Mouse (Mus musculus): ENCODE results near the gene Cuedc1. TPM values are rescaled to one million over a fixed set of nuclear protein-coding genes. Genes with fewer than 3 reads are reported as not detected.
"Not testable (repeated sequence)": the region's sequence is repeated elsewhere in the genome, so short reads cannot be mapped to it uniquely, and the experiment has no call there.

The Cuedc1 gene
- total RNA-seq, 2 experiments from 2014 or later, result 76.3 to 78.6 TPM

DNA sequence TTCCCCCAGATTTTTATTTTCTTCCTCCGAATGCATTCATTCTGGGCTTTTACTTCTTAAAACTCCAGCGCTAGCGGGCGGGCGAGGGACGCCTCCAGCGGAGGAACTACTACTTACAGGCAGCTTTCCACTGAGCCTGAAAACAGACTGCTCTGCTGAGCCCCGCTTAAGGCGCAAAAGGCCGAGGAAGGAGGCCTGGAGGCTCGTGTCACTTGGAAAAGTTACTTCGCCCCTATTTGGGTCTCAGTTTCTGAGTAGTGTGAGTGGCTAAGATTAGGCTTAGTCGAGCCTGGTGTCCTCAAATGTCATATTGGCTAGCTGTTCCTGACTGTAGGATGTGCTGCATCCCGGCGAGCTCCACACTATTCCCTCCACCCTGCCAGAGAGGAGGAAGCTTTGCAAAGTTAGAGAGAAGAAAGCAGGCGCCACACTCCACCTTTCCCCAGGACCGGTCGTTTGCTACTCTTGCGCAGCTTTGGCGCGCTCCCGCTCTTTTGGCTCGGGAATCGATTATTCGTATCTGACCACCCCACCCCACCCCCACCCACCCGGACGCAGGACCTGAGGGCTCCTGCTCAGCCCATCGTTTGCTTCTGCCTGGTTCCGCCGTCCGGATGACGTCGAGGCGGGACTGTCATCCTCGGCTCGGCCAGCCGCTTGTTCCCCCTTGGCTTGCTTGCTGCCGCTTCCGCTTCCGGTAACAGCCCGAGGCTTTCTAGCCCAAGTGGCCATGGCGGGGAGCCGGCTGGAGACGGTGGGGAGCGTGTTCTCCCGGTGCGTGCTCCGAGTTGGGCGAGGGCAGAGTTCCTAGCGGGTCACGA, 106.1 kb downstream of the Cuedc1 start, which contains the start of gene Mrps23:
TSS of gene Mrps23 (plus strand) at position 677 of the 821 bp plus-strand sequence.
- peak; percentile 94 for DNase-seq

GRCm38 (mm10) chr11:88204593-88205368, 106.9 kb downstream of the Cuedc1 start:
- DNase-seq, result no peak

- DNase-seq, result not testable (repeated sequence)
Measured at GRCm38 (mm10) chr11:88206576-88206975, 108.7 kb downstream of the Cuedc1 start.

- no peak for DNase-seq
Measured at GRCm38 (mm10) chr11:88207697-88208096, 109.8 kb downstream of the Cuedc1 start.

- no peak for DNase-seq
Measured at GRCm38 (mm10) chr11:88211824-88212582, 114.1 kb downstream of the Cuedc1 start.

- DNase-seq, result no peak
Measured at GRCm38 (mm10) chr11:88213757-88214156, 115.9 kb downstream of the Cuedc1 start.

DNA sequence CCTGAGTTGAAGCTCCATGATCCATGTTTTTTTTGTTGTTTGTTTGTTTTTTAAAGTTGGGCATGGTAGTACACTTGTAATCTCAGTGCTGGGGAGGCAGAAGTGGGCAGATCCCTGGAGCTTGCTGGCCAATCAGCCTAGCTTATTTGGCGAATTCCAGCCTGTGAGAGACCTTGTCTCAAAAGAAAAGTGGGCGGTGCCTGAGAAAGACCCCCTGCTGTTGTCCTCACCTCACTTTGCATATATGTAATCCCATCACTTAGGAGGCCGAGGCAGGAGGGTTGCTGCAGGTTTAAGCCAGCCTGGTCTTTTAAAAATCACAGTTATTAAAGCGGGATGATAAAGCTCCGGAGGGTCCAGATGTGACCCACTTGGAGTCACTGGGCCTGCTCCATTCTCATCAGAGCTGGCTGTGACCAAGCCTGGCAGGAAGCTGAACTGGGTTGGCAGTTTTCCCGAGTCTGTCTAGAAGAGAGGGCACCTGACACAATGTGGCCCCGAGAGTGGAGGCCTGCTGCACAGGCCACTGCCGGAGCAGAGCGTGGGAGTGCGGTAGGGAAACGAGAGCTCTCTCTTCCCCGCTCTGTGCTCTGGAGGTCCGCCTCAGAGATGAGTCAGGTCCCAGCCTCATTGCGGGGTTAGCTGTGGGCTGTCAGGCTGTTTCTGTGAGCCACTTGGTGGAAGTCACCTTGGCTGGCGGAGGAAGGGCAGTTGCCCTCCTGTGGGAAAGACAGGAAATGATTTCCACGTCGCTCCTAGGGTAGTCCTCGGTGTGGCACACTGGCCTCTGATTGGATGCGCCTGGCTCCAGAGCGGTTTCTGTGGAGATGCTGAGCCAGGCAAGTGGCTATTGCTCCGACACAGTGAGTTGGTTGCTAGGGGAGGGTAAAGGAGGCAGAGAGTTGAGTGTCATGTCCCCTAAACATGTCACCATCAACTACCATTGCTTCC, 117.3 kb downstream of the Cuedc1 start:
- DNase-seq, result no peak

DNA sequence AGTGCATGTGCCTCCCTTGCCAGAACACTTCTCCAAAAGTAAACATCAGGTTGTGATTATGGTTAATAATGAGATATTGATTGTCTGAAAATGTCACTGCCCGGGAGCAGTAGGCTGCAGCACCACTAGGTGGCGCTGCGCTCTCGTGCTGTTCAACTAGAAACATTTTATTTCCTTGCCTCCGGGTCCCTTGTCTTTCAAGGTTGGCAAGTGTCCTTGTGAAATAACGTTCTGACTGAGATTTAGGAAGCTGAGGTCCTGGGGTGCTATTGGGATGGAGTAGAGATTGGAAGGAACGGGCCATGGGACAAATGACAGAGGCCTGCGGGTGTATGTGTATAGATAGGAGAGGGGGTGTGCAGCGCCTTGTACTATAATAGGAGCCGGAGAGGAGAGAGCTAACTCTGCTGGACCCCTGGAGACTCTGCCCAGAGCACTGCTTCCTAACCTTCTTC, 118.4 kb downstream of the Cuedc1 start:
- DNase-seq, result no peak

- DNase-seq, result no peak
Measured at GRCm38 (mm10) chr11:88218155-88218554, 120.3 kb downstream of the Cuedc1 start.

DNA sequence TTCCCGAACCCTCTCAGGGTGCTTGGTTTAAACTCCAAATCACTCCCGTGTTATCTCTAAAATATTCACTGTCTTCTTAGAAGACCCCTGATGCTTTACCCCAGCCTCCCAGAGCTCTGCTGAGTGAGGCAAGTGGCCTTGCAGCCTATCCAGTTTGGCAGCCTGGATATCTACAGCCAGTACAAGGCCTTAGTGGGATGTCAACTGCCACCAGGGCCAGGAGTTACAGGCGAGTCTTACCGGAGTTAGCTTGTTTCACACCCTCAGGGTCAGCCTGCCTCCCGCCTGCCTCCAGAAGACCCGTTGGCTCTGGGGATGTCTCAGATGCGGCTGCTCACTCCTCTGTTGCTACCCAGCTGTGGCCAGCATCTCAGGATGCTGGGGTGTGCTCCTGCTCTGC, 120.7 kb downstream of the Cuedc1 start:
- DNase-seq, result no peak

GRCm38 (mm10) chr11:88221929-88222475, 124.1 kb downstream of the Cuedc1 start:
- no peak for DNase-seq

DNA sequence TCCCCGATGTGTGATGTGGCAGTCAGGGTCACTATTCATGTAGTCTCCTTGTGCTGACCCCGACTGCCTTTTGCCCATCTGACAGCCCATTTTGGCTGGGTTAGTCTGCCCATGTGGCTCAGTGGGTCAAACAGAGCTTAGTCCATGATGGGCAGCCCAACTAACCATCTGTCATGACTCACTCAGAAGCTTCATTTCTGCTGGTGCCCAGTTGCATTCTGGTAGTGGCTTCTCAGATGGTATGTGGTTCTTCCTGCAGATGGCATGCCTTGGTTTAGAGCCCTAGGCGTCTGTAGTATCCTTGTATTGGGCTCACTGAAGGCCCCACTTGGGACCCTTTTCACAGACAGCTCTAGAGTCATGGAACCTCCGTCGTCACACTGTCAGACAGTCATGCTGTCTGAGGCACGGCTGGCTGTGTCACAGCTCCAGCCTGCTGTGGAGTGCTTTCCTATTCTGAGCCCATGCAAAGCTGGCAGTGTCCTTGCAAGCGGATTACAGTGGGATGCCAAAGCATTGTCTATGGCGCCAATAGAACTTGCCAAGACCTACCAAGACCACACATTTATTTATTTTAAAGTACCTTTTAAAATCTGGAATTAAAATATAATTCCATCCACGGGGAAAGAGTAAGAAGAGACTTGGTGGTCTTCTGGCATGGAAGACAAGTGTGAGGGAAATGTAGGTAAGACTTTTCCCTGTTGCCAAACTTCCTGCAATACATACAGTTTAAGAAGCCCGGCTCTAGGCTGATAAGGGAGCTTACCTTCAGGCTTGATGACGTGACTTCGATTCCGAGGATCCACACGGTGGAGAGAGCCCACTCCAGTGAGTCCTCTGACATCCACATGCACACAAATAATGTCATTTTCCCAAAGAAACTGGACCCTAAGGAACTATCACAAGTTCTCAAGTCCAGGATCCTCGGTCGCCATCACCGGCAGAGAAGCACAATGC, 129.4 kb downstream of the Cuedc1 start:
- no peak for DNase-seq

DNA sequence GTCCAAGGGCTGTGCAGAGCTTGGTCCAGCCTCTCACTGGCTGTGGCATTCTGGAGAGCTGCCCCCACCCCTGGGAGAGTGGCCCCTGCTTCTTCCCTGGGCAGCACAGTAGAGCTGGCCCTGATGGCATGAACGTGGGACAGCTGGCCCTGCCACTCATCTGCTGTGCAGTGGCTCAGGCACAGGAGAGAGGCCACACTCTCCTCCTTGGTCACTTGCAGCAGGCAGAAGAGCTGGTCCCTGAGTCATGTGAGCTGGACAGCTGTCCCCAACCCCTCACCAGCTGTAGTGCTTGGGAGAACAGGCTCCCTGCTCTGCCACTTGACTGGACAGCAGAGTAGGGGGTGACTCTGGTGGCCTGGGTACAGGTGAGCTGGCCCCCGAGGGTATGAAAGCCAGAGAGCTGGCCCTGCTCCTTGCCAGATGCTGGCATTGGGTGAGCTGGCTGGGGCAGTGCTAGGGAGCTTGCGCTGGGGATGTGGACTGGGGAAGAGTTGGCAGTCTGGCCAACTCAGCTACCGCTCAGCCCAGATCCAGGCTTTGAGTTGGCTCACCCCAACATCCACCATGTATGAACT, 133.4 kb downstream of the Cuedc1 start:
- DNase-seq, result peak; percentile 86

GRCm38 (mm10) chr11:88233528-88234427, 135.9 kb downstream of the Cuedc1 start:
- no peak for DNase-seq

- DNase-seq, result no peak
Measured at GRCm38 (mm10) chr11:88234789-88235188, 136.9 kb downstream of the Cuedc1 start.

DNA sequence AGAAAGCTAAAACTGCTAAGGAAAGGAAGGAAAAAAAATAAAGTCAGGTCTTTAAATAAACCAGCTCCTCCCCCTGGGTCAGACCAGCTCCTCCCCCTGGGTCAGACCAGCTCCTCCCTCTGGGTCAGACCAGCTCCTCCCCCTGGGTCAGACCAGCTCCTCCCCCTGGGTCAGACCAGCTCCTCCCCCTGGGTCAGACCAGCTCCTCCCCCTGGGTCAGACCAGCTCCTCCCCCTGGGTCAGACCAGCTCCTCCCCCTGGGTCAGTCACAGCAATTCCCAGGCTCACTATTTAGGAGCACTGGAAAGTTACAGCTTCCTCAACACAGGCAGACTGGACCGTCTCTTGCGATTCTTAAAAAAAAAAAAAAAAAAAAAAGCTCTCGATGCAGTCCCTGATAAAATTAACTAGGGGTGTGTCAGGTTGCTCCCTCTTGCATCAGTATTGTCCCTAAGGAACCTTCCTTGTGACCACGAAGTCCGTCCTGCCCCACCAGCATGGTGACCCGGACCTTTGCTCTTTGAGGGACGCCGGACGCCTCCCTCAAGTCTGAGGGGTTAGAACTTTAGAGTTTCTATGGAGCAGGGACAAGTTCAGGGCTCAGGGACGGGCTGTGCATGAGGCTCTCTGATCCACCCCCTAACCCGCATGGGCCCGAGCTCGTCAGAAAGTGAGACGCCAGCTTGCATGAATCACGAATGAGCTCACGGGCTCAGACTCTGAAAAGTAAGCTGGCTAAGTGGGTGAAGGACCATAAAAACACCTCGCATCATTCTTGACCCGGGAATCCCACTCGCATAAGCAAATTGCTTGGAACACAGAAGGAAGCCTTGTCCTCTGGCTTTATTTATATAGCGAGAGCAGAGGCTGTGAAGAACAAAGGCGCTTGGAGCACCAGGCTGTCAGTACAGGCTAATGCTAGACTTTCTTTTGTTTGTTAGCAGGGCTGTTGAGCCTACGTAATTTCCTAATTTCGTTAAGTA, 137.7 kb downstream of the Cuedc1 start:
- peak; percentile 65 for DNase-seq

DNA sequence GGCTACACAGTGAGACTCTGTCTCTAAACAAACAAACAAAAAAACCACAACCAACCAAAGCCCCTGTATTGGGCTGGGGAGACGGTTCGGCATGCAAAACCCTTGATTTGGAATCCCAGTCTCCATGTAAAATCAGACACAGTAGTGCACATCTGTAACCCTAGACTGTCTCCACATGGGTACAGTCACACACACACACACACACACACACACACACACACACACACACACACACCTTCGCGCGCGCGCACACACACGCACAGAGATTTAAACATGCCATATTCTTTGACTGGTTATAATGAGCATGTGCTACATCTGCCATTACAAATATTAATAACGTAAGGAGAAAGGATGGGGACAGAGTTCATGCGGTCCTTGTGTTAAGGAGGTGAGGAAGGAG, 142.4 kb downstream of the Cuedc1 start:
- DNase-seq, result no peak

Measured in gastrocnemius, postnatal 25 days (tissue).